Mouse (Mus musculus) CH12.LX (cell line): Measurements from ENCODE around the gene Olfr67.

ENCODE experiments used
- CTCF ChIP-seq, 2 experiments: IDR thresholded peaks in 1 of 2; conservative IDR thresholded peaks in 1 of 2; 2 replicates each; pipeline ENCODE4 v1.5.1; 2011 to 2012; ENCODE audit warnings: low read depth in 2 of 2, low read length in 2 of 2, improper control_type of control experiment in 1 of 2, inconsistent platforms in 1 of 2, mild to moderate bottlenecking in 1 of 2, moderate library complexity in 1 of 2
- KAT2A ChIP-seq: IDR thresholded peaks from 2 replicates; pipeline ENCODE4 v1.6.1; 2012; ENCODE audit warnings: low read length, improper control_type of control experiment, inconsistent platforms; ENCODE audit not compliant: insufficient replicate concordance
- POLR2A ChIP-seq: IDR thresholded peaks from 2 replicates; pipeline ENCODE4 v1.6.1; 2011; ENCODE audit warnings: low read depth, mild to moderate bottlenecking, improper control_type of control experiment, low read length

DNA sequence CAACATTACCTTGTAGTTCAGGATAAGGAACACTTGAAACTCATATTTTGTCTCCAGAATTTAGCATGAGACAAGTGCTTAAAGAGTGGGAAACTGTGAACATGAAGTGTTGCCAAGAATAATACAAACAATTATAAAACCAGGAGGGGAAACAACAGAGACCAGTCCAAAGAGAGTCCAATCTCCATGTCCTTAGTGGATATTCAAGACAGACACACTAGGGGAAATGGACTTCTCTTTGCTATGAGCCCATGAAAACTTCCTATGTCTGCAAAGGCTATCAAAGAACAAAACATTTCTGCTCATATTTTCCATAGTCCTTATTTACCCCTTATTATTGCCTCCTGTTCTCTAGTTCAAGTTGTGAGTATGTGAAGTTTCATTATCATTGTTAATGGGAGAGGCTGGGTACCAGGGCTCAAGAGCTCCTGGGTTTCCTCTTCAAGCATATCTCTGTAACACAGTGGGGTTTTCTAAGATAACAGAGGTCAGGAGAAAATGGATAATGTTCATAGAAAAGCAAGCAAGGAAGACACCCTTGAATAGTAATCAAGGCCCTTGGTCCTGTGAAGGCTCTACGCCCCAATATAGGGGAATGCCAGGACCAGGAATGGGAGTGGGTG is 19.7 kb upstream of the Olfr67 start:
- no peak for TF ChIP-seq KAT2A
- no peak for TF ChIP-seq CTCF (conservative IDR thresholded peaks at IDR 0.05 in 1 of 2, IDR thresholded peaks at IDR 0.05 in 1 of 2; ENCODE audit: low read depth in 2 of 2, low read length in 2 of 2)
- TF ChIP-seq POLR2A: no peak
